Mouse (Mus musculus) stomach, postnatal 0 days (tissue): Measurements from ENCODE around the gene Slc9a3r1. TPM values are rescaled to one million over a fixed set of nuclear protein-coding genes. Genes with fewer than 3 reads are reported as not detected.

Source experiments
- ATAC-seq: fragments of 200-750 bp; cut with Nextera tagmentation; 2 replicates; pipeline ENCODE4 v1.8.0; 2017; ENCODE audit not compliant: low FRiP score, low TSS enrichment
- DNase-seq: peaks from one replicate; pipeline ENCODE4 v3.0.0-alpha.2; 2016; ENCODE audit warnings: low spot score
- H3K27ac ChIP-seq: fragments of 300-500 bp; sonication (generic); replicated peaks from 2 replicates; pipeline ENCODE4 v1.5.1; 2014; ENCODE audit warnings: mild to moderate bottlenecking, control low read depth
- H3K27me3 ChIP-seq: fragments of 300-500 bp; sonication (generic); 2 replicates; pipeline ENCODE4 v1.6.1; 2014; ENCODE audit warnings: low read length; ENCODE audit not compliant: control insufficient read depth, insufficient read depth
- H3K36me3 ChIP-seq: fragments of 300-500 bp; sonication (generic); 2 replicates; pipeline ENCODE4 v1.6.1; 2014; ENCODE audit warnings: low read length, mixed read lengths; ENCODE audit not compliant: control insufficient read depth, insufficient read depth
- H3K4me1 ChIP-seq: fragments of 300-500 bp; sonication (generic); replicated peaks from 2 replicates; pipeline ENCODE4 v1.6.1; 2014; ENCODE audit warnings: antibody characterized with exemption; ENCODE audit not compliant: control insufficient read depth, insufficient read depth
- H3K4me2 ChIP-seq: fragments of 300-500 bp; sonication (generic); replicated peaks from 2 replicates; pipeline ENCODE4 v1.6.1; 2014; ENCODE audit warnings: low read depth, mild to moderate bottlenecking, control low read depth, moderate library complexity
- H3K4me3 ChIP-seq: fragments of 300-500 bp; sonication (generic); 2 replicates; pipeline ENCODE4 v1.5.1; 2014; ENCODE audit warnings: low read depth, low read length, control low read depth
- H3K9ac ChIP-seq: fragments of 300-500 bp; sonication (generic); 2 replicates; pipeline ENCODE4 v1.6.1; 2014; ENCODE audit warnings: mild to moderate bottlenecking, low read length, control low read depth, mixed read lengths
- H3K9me3 ChIP-seq: fragments of 300-500 bp; sonication (generic); 2 replicates; pipeline ENCODE4 v1.6.1; 2016; ENCODE audit warnings: low read length; ENCODE audit not compliant: control insufficient read depth
- CTCF ChIP-seq: IDR thresholded peaks from 2 replicates; pipeline ENCODE4 v1.5.1; 2016; ENCODE audit warnings: antibody characterized with exemption, low read depth, mild to moderate bottlenecking, moderate library complexity
- EP300 ChIP-seq: optimal IDR thresholded peaks from 2 replicates; pipeline ENCODE3; 2016; ENCODE audit warnings: antibody characterized with exemption
- WGBS: fragments of 180-500 bp; shearing (Covaris S2); extraction: QIAGEN DNeasy Blood & Tissue Kit; methylation state at CpG from one replicate; pipeline ENCODE4 v1.1.7; 2014; 5-methylcytosine and 5-hydroxymethylcytosine counted together
- polyA plus RNA-seq: library from polyadenylated mRNA; unstranded; fragments of >200 nt; fragmentation: Nextera tagmentation; extraction: Ambion mirVana; gene quantifications from 2 replicates; pipeline ENCODE4 v1.2.1, GENCODE M21; 2015

Slc9a3r1 gene
- polyA plus RNA-seq, 1 experiment from 2014 or later = 104 TPM

GRCm38 (mm10) chr11:115138597-115139262 lies 24.4 kb upstream of the Slc9a3r1 start:
- no peak overlapping the region for H3K4me3 ChIP-seq
- H3K4me1 ChIP-seq = no peaks in the 10 kb centered on the region
- H3K27me3 ChIP-seq = no peaks in the 10 kb centered on the region
- ATAC-seq (peak; percentile 51; the same call in 1 of the 2 replicates), DNase-seq (no peak)
- TF ChIP-seq EP300 = no peak
- TF ChIP-seq CTCF = no peak
- H3K36me3 ChIP-seq = no peaks in the 10 kb centered on the region
- no peak overlapping the region for H3K27ac ChIP-seq
- no peak overlapping the region for H3K4me2 ChIP-seq
- 76% methylated on average over 5 of the region's 5 CpGs for WGBS
- no peak overlapping the region for H3K9ac ChIP-seq
- H3K9me3 ChIP-seq = no peaks in the 10 kb centered on the region

- no peak for DNase-seq
- WGBS = 76% methylated on average over 2 of the region's 2 CpGs
- Histone ChIP-seq H3K4me1 (no peaks in the 10 kb centered on the region), H3K36me3 (no peaks in the 10 kb centered on the region), H3K27ac (no peak overlapping the region), H3K9me3 (no peaks in the 10 kb centered on the region), H3K4me3 (no peak overlapping the region), H3K27me3 (no peaks in the 10 kb centered on the region), H3K9ac (no peak overlapping the region), H3K4me2 (no peak overlapping the region)
- ATAC-seq = no peak
- no peak for TF ChIP-seq CTCF
- TF ChIP-seq EP300 = no peak
Observed at GRCm38 (mm10) chr11:115141970-115142369, 21.2 kb upstream of the Slc9a3r1 start.

DNA sequence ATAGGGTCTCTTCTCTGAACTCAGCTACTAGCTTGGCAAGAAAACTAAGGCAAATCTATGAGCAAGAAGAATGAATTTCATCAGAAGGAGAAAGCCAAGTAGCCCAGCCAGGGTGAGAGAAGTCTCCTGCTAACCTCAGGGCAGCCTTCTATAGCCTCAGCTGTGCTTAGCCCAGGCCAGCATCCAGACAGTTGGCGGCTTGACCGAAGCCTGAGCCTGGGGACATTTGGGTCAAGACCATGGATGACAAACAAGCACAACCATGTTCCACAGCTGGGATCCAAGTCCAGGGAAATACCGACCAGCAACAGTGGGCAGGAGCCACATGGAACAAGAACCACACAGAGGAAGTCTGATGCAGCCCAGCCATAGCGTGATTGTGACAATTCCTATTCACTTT lies 15.3 kb upstream of the Slc9a3r1 start:
- whole genome bisulfite sequencing = 74% methylated on average over 4 of the region's 4 CpGs
- no peak for TF ChIP-seq EP300
- no peak for TF ChIP-seq CTCF
- H3K9me3 ChIP-seq = no peaks in the 10 kb centered on the region

GRCm38 (mm10) chr11:115150741-115151254 lies 12.3 kb upstream of the Slc9a3r1 start:
- WGBS = 57% methylated on average over 6 of the region's 6 CpGs
- Histone ChIP-seq H3K4me2 (no peak overlapping the region), H3K9ac (no peak overlapping the region), H3K27me3 (no peaks in the 10 kb centered on the region), H3K4me1 (no peaks in the 10 kb centered on the region), H3K9me3 (no peaks in the 10 kb centered on the region), H3K27ac (no peak overlapping the region), H3K36me3 (no peaks in the 10 kb centered on the region), H3K4me3 (no peak overlapping the region)
- DNase-seq (no peak), ATAC-seq (no peak)
- no peak for TF ChIP-seq CTCF

More for the DNA sequence above, 15.3 kb upstream of the Slc9a3r1 start:
- Histone ChIP-seq H3K36me3 (no peaks in the 10 kb centered on the region), H3K4me3 (no peak overlapping the region), H3K9ac (no peak overlapping the region), H3K4me2 (no peak overlapping the region), H3K27me3 (no peaks in the 10 kb centered on the region), H3K4me1 (no peaks in the 10 kb centered on the region), H3K27ac (no peak overlapping the region)
- DNase-seq (no peak), ATAC-seq (no peak)

DNA sequence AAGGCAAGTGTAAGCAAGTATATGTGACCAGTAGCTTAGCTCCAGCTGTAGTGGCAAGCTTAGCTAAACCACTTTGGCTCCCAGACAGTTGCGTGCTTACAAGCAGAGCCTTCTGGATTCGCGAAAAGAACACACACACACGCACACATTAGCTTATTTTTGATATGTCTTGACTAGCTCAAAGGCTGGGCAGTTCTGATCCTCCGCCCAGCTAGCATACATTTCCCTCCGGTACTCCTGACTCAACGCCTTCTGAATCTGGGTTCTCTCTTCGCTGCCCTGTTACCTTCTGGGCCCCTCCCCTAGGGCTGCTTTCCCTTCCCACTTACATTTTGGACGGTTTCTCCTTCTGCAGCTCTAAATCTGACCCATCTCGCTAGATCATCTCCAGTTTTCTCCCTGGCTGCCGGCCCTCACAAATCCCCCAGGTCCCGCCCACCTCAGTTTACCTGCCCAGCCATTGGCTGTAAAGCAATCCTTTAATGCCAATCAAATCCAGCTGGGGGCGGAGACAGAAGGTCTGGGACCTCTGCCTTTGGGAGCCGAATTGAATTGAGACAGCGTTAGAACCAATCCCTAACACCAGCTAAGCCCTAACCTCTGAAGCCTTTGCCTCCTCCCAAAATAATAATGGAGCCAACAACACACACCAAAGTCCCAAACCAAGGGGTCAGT lies 11.2 kb upstream of the Slc9a3r1 start:
- H3K4me3 ChIP-seq = peak overlapping the region; percentile 8; the same call in 1 of the 2 replicates
- TF ChIP-seq EP300 (no peak), CTCF (no peak; the same call in 1 of the 2 replicates)
- H3K4me2 ChIP-seq = peak overlapping the region; percentile 39
- H3K36me3 ChIP-seq = no peaks in the 10 kb centered on the region
- H3K27me3 ChIP-seq = no peaks in the 10 kb centered on the region
- ATAC-seq (no peak), DNase-seq (peak; percentile 72)
- 4% methylated on average over 15 of the region's 15 CpGs for WGBS
- H3K9me3 ChIP-seq = no peaks in the 10 kb centered on the region
- no peaks in the 10 kb centered on the region for H3K4me1 ChIP-seq
- no peak overlapping the region for H3K9ac ChIP-seq
- H3K27ac ChIP-seq = no peak overlapping the region

- no peak for ATAC-seq
- Histone ChIP-seq H3K27ac (no peak overlapping the region), H3K4me1 (no peaks in the 10 kb centered on the region), H3K9me3 (no peaks in the 10 kb centered on the region), H3K27me3 (no peaks in the 10 kb centered on the region), H3K4me3 (no peak overlapping the region), H3K36me3 (no peaks in the 10 kb centered on the region), H3K9ac (no peak overlapping the region), H3K4me2 (no peak overlapping the region; the same call in 1 of the 2 replicates)
- no peak for DNase-seq
- no peak for TF ChIP-seq EP300
- TF ChIP-seq CTCF = no peak
- WGBS = 77% methylated on average over 9 of the region's 9 CpGs
Observed at GRCm38 (mm10) chr11:115153088-115153487, 10.1 kb upstream of the Slc9a3r1 start.
